Mouse (Mus musculus) limb, embryonic 13.5 days (tissue): ENCODE data around the gene Stk38. TPM values are rescaled to one million over a fixed set of nuclear protein-coding genes. Genes with fewer than 3 reads are reported as not detected.
A peak's percentile ranks its signal among the peaks of the same experiment; 100 is the strongest.

ENCODE experiments used
- ATAC-seq: fragments of 200-750 bp; cut with Nextera tagmentation; 2 replicates; pipeline ENCODE4 v1.8.0; 2017; ENCODE audit warnings: low read depth, moderate number of reproducible peaks, moderate TSS enrichment; ENCODE audit not compliant: low FRiP score
- H3K27ac ChIP-seq: fragments of 300-500 bp; sonication (generic); 2 replicates; pipeline ENCODE4 v1.5.1; 2015; ENCODE audit warnings: inconsistent platforms, mild to moderate bottlenecking, moderate library complexity
- H3K27me3 ChIP-seq: fragments of 300-500 bp; sonication (generic); 2 replicates; pipeline ENCODE4 v1.6.1; 2015; ENCODE audit warnings: mild to moderate bottlenecking, inconsistent platforms
- H3K36me3 ChIP-seq: fragments of 300-500 bp; sonication (generic); 2 replicates; pipeline ENCODE4 v1.6.1; 2015; ENCODE audit warnings: inconsistent platforms, mild to moderate bottlenecking, moderate library complexity
- H3K4me1 ChIP-seq: fragments of 300-500 bp; sonication (generic); 2 replicates; pipeline ENCODE4 v1.6.1; 2015; ENCODE audit warnings: inconsistent platforms
- H3K4me2 ChIP-seq: fragments of 300-500 bp; sonication (generic); replicated peaks from 2 replicates; pipeline ENCODE4 v1.6.1; 2015; ENCODE audit warnings: inconsistent platforms, mild to moderate bottlenecking, moderate library complexity
- H3K4me3 ChIP-seq: fragments of 300-500 bp; sonication (generic); 2 replicates; pipeline ENCODE4 v1.5.1; 2015; ENCODE audit warnings: moderate library complexity, mild to moderate bottlenecking, inconsistent platforms
- H3K9ac ChIP-seq: fragments of 300-500 bp; sonication (generic); 2 replicates; pipeline ENCODE4 v1.6.1; 2015; ENCODE audit warnings: mild to moderate bottlenecking, inconsistent platforms
- H3K9me3 ChIP-seq: fragments of 300-500 bp; sonication (generic); 2 replicates; pipeline ENCODE4 v1.6.1; 2016; ENCODE audit warnings: inconsistent platforms
- WGBS: fragments of 180-500 bp; shearing (Covaris S2); methylation state at CpG from one replicate; pipeline ENCODE4 v1.1.7; 2015; 5-methylcytosine and 5-hydroxymethylcytosine counted together
- polyA plus RNA-seq: library from polyadenylated mRNA; unstranded; fragments of >200 nt; fragmentation: Nextera tagmentation; extraction: Ambion mirVana; gene quantifications from 2 replicates; pipeline ENCODE4 v1.2.1, GENCODE M21; 2015

Gene Stk38
- polyA plus RNA-seq, 1 experiment from 2014 or later: 119 TPM

DNA sequence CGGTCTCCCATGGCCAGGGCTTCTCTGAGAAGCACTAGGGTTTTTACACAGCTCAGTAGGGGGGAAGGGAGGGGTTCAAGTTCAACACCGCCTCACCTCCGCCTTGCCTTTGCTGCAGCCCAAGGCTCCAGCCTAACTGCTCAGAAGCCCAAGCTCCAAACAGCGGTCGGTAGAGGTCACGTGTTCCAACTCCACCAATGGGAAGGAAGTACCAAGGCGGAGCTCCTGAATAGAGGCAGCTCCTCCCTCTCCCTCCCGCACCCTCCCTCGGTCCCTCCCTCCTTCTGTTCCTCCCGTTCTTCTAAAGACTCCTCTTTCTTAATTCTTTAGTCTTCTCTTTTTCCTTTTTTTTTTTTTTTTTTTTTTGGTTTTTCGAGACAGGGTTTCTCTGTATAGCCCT is 65.7 kb downstream of the Stk38 start:
- no peaks in the 10 kb centered on the region for H3K36me3 ChIP-seq
- H3K4me2 ChIP-seq: no peak overlapping the region
- H3K4me3 ChIP-seq: no peak overlapping the region
- no peak overlapping the region for H3K9ac ChIP-seq
- no peaks in the 10 kb centered on the region for H3K27me3 ChIP-seq
- no peak for ATAC-seq
- 72% methylated on average over 10 of the region's 11 CpGs for WGBS
- H3K4me1 ChIP-seq: no peaks in the 10 kb centered on the region
- H3K27ac ChIP-seq: no peak overlapping the region
- H3K9me3 ChIP-seq: peaks cover 5% of the 10 kb centered on the region

DNA sequence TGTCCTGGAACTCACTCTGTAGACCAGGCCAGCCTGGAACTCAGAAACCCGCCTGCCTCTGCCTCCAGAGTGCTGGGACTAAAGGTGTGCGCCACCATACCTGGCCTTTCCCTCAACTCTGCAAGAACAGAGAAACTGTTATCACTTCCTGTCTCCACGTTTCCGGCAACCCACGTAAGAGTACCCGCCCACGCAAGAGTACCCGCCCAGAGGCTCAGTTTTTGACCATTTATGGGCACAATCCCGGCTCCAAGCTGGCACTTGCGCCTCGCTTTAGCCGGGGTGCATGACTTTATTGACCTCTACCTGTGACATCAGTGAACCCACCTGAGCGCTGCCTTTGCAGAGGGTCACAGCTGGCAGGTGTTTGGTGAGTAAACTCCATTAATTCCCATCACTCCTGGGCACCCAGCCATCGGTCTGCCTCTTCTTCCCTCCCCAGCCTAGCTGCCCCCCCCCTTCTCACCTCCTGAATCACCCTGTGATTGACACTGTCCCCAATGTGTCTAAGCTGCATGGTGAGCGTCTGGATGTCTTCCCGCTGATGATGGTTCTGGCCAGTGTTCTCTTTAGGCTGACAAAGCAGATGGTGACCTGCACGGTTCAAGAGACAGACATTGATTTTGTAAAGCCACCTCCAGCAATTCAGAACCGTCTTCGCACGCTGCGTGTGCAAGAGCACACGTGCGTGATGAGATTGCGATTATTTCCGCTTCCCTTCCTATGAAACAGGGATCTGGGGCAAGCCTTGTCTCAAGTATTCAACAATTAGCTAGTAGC is 66.8 kb downstream of the Stk38 start:
- 95% methylated on average over 25 of the region's 25 CpGs for WGBS
- no peak for ATAC-seq
- H3K9ac ChIP-seq: no peak overlapping the region
- H3K9me3 ChIP-seq: no peaks in the 10 kb centered on the region; the same call in 1 of the 2 replicates
- H3K27me3 ChIP-seq: no peaks in the 10 kb centered on the region
- no peak overlapping the region for H3K27ac ChIP-seq
- H3K4me2 ChIP-seq: no peak overlapping the region
- no peak overlapping the region for H3K4me3 ChIP-seq
- H3K4me1 ChIP-seq: no peaks in the 10 kb centered on the region
- H3K36me3 ChIP-seq: no peaks in the 10 kb centered on the region

DNA sequence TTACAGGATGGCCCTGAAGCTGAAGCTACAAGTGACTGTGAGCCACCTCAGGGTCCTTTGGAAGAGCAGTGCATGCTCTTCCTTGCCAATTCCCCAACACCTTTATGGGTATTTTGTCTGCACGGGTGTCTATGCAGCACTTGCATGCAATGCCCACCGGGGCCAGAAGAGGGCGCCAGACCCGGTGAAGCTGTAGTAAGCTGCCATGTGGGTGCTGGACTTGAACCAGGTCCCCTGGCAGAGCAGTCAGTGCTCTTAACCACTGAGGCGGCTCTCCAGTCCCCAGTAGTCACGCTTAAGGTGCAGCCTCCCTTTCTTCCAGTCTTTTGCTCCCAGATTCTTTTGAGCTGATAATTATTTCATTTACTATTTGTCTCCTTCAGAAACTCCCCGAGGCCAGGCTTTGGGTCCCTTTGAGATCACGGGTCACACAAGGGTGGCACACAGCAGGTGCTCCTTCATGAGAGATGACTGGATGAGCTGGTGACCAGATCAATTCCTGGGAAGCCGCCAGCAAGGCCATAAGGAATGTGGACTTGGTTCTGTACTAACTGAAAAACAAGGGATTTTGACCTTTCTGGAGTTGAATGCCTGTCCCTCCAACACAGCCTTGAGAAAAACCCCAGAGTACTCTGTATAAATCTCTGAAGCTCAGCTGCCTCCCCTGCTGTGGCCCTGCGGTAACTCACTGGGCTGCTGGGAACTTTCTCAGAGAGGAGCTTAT is 71.0 kb downstream of the Stk38 start:
- Histone ChIP-seq H3K4me3 (no peak overlapping the region), H3K9me3 (no peaks in the 10 kb centered on the region; the same call in 1 of the 2 replicates), H3K36me3 (no peaks in the 10 kb centered on the region), H3K27me3 (no peaks in the 10 kb centered on the region), H3K9ac (no peak overlapping the region), H3K4me2 (no peak overlapping the region), H3K4me1 (no peaks in the 10 kb centered on the region), H3K27ac (no peak overlapping the region)
- WGBS: 83% methylated on average over 10 of the region's 10 CpGs
- ATAC-seq: no peak

DNA sequence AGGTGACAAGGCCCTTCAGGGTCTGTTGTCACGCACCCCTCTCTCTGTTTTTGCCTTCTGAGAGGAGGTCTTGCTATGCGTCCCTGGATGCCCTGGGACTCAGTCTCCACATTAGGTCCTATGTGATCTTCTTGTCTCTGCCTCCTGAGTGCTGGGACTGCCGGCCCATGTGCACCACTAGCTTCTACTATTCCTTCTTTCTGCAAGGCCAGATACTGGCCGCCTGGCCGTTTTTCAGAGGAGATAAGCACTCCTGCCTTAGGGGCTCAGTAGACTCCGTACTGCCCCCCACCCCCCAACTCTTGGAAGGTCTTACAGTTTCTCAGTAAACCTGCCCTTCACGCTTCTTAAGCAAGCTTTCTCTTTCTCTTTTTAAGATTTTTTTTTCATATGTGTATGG is 71.7 kb downstream of the Stk38 start:
- H3K27ac ChIP-seq: no peak overlapping the region
- H3K4me2 ChIP-seq: no peak overlapping the region
- H3K36me3 ChIP-seq: no peaks in the 10 kb centered on the region
- H3K9ac ChIP-seq: no peak overlapping the region
- no peak overlapping the region for H3K4me3 ChIP-seq
- H3K9me3 ChIP-seq: no peaks in the 10 kb centered on the region; the same call in 1 of the 2 replicates
- no peaks in the 10 kb centered on the region for H3K27me3 ChIP-seq
- H3K4me1 ChIP-seq: no peaks in the 10 kb centered on the region
- no peak for ATAC-seq
- WGBS: 88% methylated on average over 7 of the region's 7 CpGs

DNA sequence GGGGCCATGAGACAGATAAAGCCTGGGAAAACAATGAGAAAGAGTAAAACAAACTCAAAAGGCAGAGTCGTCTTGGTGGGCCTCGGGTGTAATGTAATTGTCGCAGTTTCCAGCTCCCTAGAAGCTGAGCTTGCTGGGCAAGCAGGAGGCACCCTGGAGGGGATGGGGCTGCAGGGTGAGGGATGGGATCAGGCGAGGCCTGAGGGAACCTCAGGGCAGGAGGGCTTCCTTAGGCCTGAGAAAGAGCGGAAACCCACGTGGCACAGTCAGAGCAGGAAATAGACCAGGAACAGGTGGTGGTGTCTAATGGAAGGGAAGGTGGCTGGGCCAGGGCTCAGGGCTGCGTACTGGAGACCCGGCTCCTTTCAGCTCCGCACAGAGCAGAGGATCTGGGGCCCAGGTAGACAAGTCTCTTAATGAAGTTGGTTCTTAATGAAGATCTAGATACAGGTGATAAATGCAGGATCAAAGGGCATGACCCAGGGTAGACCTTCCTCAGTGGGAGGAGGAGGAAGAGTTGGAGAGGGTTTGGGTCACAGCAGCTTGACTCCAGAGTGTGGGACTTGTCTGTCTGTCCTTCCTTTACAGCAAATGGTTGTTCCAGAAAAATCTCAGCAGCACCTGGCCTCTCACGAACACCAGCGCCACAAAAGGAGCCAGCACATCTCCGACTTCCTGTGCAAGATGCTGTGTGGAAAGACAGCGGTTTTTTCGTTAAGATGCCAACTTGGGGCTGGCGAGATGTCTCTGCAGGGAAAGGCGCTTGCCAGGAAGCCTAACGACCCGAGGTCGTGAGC is 73.5 kb downstream of the Stk38 start:
- no peak for ATAC-seq
- 73% methylated on average over 19 of the region's 19 CpGs for WGBS
- no peak overlapping the region for H3K27ac ChIP-seq
- no peak overlapping the region for H3K4me3 ChIP-seq
- no peaks in the 10 kb centered on the region for H3K27me3 ChIP-seq
- no peak overlapping the region for H3K4me2 ChIP-seq
- no peaks in the 10 kb centered on the region; the same call in 1 of the 2 replicates for H3K9me3 ChIP-seq
- no peaks in the 10 kb centered on the region for H3K36me3 ChIP-seq
- H3K9ac ChIP-seq: no peak overlapping the region
- peaks cover 10% of the 10 kb centered on the region for H3K4me1 ChIP-seq

DNA sequence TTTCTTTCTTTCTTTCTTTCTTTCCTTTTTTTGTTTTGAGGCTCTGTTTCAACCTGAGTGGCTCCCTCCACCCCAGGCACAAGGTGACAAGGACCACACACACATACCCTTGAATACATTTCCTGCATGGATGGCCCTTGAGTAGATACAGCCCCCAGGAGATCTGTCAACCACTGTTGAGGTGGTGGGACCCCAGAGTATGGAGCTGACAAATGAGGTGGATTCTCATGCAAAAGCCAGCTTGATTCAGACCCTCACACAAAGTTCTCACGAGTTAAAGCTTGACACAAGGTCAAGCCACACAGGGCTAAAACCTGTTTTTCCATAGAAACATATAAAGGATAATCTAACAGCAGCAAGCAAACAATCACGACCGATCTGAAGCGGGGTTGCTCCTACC is 75.5 kb downstream of the Stk38 start:
- H3K9ac ChIP-seq: no peak overlapping the region
- H3K4me2 ChIP-seq: no peak overlapping the region
- H3K4me3 ChIP-seq: no peak overlapping the region
- no peak overlapping the region for H3K27ac ChIP-seq
- no peak for ATAC-seq
- H3K27me3 ChIP-seq: no peaks in the 10 kb centered on the region
- H3K4me1 ChIP-seq: peaks cover 10% of the 10 kb centered on the region
- H3K36me3 ChIP-seq: no peaks in the 10 kb centered on the region
- no peaks in the 10 kb centered on the region; the same call in 1 of the 2 replicates for H3K9me3 ChIP-seq
- 92% methylated on average over 4 of the region's 4 CpGs for WGBS

DNA sequence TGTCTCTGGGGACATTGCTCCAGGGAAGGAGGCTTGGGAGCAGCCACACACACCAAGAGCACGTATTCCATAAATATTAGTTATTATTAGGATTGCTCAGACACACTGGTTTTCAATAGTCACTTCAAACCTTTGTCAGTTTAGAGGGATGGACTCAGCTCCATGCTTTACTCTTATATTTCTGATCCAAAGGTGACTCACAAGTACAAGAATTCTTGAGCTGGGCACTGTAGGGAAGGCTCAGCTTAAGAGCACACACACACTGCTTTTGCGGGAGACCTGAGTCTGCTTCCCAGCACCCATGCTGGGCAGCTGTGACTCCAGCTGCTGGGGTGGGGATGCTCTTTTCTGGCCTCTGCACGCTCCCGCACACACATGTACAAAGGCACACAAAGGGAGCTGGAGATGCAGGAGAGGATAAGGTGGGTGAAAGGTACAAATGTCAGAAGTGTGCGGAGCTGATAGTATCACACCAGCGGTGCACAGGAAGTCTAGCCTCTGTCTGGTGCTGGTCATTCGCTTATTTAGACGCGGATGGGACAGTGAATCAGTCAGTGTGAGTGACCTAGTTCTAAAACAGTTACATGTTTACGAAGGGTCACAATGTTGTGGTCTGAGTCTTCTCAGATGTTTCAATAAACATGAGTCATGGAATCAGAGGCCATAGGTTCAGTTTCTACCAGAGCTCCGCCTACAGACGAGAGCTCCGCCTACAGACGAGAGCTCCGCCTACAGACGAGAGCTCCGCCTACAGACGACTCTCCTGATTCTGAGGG is 76.2 kb downstream of the Stk38 start:
- Histone ChIP-seq H3K4me3 (no peak overlapping the region), H3K4me2 (no peak overlapping the region), H3K4me1 (peaks cover 10% of the 10 kb centered on the region), H3K27ac (no peak overlapping the region), H3K27me3 (no peaks in the 10 kb centered on the region), H3K9me3 (no peaks in the 10 kb centered on the region), H3K9ac (no peak overlapping the region), H3K36me3 (no peaks in the 10 kb centered on the region)
- ATAC-seq: no peak
- 91% methylated on average over 18 of the region's 18 CpGs for WGBS

DNA sequence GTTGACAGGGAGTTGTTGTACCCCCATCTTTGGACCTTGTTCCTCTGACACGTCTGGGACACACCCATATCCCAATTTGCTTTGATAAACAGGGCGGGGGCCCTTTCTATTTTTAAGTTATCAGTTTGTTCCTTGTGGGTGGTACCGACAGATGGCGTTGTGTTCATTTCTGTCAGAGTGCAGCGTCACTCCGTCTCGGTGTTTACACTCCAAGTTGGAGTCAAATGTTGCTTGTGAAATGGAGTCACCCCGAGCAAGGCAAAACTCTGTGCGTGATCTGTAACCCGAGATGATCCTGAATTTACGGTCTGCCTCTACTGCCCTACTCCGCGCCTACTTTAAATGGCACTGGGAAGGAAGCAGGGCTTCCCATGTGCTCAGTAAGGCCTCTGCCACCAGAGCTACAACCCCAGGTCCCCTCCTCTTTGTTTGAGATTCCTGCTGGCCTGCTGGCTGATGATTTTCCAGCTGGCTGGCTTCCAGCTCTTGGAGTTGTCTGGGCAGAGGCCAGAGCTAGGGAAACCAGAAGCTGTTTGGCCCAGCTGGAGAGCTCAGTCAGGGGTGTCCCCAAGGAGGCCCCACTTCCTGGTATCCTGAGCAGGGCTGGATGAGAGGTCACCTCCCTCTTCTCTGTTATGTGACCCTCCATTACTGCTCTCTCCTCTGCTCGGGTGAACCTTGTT is 77.3 kb downstream of the Stk38 start:
- peak; percentile 85 for ATAC-seq
- peaks cover 10% of the 10 kb centered on the region for H3K4me1 ChIP-seq

DNA sequence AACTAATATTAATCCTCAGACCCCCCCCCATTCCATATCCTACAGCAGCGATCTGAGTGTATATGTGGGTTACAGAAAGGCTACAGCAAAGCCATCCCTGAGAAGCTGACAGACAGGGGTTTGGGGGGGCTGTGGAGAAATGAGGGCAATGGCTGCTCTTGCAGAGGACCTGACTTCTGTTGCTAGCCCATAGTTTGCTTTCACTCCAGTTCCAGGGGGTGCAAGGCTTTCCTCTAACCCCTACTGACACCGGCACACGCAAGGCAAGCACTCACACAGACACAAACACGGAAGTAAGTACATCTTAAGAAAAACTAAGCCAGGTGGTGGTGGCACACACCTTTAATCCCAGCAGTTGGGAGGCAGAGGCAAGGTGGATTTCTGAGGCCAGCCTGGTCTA is 78.4 kb downstream of the Stk38 start:
- H3K27me3 ChIP-seq: no peaks in the 10 kb centered on the region
- no peak overlapping the region for H3K4me2 ChIP-seq
- H3K9ac ChIP-seq: no peak overlapping the region
- H3K4me1 ChIP-seq: peaks cover 10% of the 10 kb centered on the region
- no peak overlapping the region for H3K4me3 ChIP-seq
- H3K36me3 ChIP-seq: no peaks in the 10 kb centered on the region
- no peak for ATAC-seq
- no peaks in the 10 kb centered on the region for H3K9me3 ChIP-seq
- WGBS: 90% methylated on average over 4 of the region's 4 CpGs
- H3K27ac ChIP-seq: no peak overlapping the region

More for the DNA sequence above, 77.3 kb downstream of the Stk38 start:
- Histone ChIP-seq H3K4me3 (no peak overlapping the region), H3K4me2 (peak overlapping the region; percentile 40), H3K9me3 (no peaks in the 10 kb centered on the region), H3K27ac (peak overlapping the region; percentile 86), H3K27me3 (no peaks in the 10 kb centered on the region), H3K9ac (0 out of 2 replicates have a peak overlapping the region, but pooled peaks have one; percentile 48), H3K36me3 (no peaks in the 10 kb centered on the region)
- WGBS: 16% methylated on average over 14 of the region's 14 CpGs

DNA sequence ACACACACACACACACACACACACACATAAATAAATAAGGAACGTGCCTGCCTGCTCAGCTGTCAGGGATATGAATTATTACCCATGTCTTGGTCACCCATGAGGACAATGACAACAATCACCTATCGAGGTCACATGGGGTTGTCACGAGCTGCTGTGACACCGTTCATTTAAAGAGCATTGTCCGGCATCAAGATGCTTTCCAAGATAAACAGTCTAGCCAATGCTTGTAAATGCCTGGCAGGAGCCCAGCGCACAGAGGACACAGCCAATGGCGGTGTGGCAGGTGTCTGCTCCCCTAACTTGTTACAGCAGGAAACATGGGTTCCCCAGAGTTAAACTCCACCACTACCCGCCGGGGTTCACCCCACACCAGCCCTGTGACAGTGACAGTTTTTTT is 79.8 kb downstream of the Stk38 start:
- H3K27me3 ChIP-seq: no peaks in the 10 kb centered on the region

More for the DNA sequence above, 79.8 kb downstream of the Stk38 start:
- WGBS: 82% methylated on average over 9 of the region's 9 CpGs
- no peak overlapping the region for H3K4me3 ChIP-seq
- peaks cover 10% of the 10 kb centered on the region for H3K4me1 ChIP-seq
- no peaks in the 10 kb centered on the region for H3K36me3 ChIP-seq
- ATAC-seq: no peak
- H3K9ac ChIP-seq: no peak overlapping the region
- H3K4me2 ChIP-seq: no peak overlapping the region
- no peaks in the 10 kb centered on the region for H3K9me3 ChIP-seq
- no peak overlapping the region for H3K27ac ChIP-seq
